Mouse (Mus musculus) heart, embryonic 14.5 days (tissue): ENCODE data around the gene Cpt1b. TPM values are rescaled to one million over a fixed set of nuclear protein-coding genes. Genes with fewer than 3 reads are reported as not detected.
"Not testable (repeated sequence)": the region's sequence is repeated elsewhere in the genome, so short reads cannot be mapped to it uniquely, and the experiment has no call there.

ENCODE experiments used
- ATAC-seq: fragments of 200-750 bp; cut with Nextera tagmentation; 2 replicates; pipeline ENCODE4 v1.8.0; 2017; ENCODE audit warnings: low read depth, moderate TSS enrichment; ENCODE audit not compliant: insufficient number of reproducible peaks, insufficient read depth, low FRiP score
- H3K27ac ChIP-seq, 2 experiments: fragments of 200-500 bp in 1 of 2; fragments of 300-500 bp in 1 of 2; sonication (generic) in 1 of 2; replicated peaks in 1 of 2; 2 replicates each; pipeline ENCODE4 v1.5.1; 2012 to 2014; ENCODE audit warnings: low read depth in 2 of 2, low read length in 2 of 2, control low read depth in 1 of 2, mild to moderate bottlenecking in 1 of 2, mixed read lengths in 1 of 2; ENCODE audit not compliant: control insufficient read depth in 1 of 2, insufficient read depth in 1 of 2
- H3K27me3 ChIP-seq: fragments of 300-500 bp; sonication (generic); 2 replicates; pipeline ENCODE4 v1.6.1; 2014; ENCODE audit warnings: mild to moderate bottlenecking, low read length, control low read depth; ENCODE audit not compliant: control insufficient read depth, insufficient read depth
- H3K36me3 ChIP-seq: fragments of 300-500 bp; sonication (generic); 2 replicates; pipeline ENCODE4 v1.6.1; 2014; ENCODE audit warnings: mild to moderate bottlenecking, control low read depth, low read length, mixed read lengths; ENCODE audit not compliant: control insufficient read depth, insufficient read depth
- H3K4me1 ChIP-seq, 2 experiments: fragments of 200-500 bp in 1 of 2; fragments of 300-500 bp in 1 of 2; sonication (generic) in 1 of 2; 2 replicates each; pipeline ENCODE4 v1.6.1; 2012 to 2014; ENCODE audit warnings: low read length in 2 of 2, control low read depth in 1 of 2, mixed read lengths in 1 of 2; ENCODE audit not compliant: control insufficient read depth in 2 of 2, insufficient read depth in 2 of 2
- H3K4me2 ChIP-seq: fragments of 300-500 bp; sonication (generic); 2 replicates; pipeline ENCODE4 v1.6.1; 2014; ENCODE audit warnings: mild to moderate bottlenecking, low read length
- H3K4me3 ChIP-seq, 2 experiments: fragments of 200-500 bp in 1 of 2; fragments of 300-500 bp in 1 of 2; sonication (generic) in 1 of 2; 2 replicates each; pipeline ENCODE4 v1.5.1; 2012 to 2014; ENCODE audit warnings: low read length in 2 of 2, mild to moderate bottlenecking in 2 of 2, control low read depth in 1 of 2, low read depth in 1 of 2, moderate library complexity in 1 of 2; ENCODE audit not compliant: control insufficient read depth in 1 of 2, insufficient read depth in 1 of 2
- H3K9ac ChIP-seq: fragments of 300-500 bp; sonication (generic); 2 replicates; pipeline ENCODE4 v1.6.1; 2014; ENCODE audit warnings: mild to moderate bottlenecking, low read length
- H3K9me3 ChIP-seq: fragments of 300-500 bp; sonication (generic); 2 replicates; pipeline ENCODE4 v1.6.1; 2016; ENCODE audit warnings: low read length, control low read depth; ENCODE audit not compliant: control insufficient read depth
- WGBS: fragments of 180-500 bp; shearing (Covaris S2); extraction: QIAGEN DNeasy Blood & Tissue Kit; methylation state at CpG from one replicate; pipeline ENCODE4 v1.1.7; 2014; 5-methylcytosine and 5-hydroxymethylcytosine counted together
- polyA plus RNA-seq: library from polyadenylated mRNA; unstranded; fragments of >200 nt; fragmentation: Nextera tagmentation; extraction: Ambion mirVana; gene quantifications from 2 replicates; pipeline ENCODE4 v1.2.1, GENCODE M21; 2014

Gene Cpt1b
- polyA plus RNA-seq, 1 experiment from 2014 or later, result 190 TPM

- WGBS, result 87% methylated on average over 6 of the region's 6 CpGs
- no peaks in the 10 kb centered on the region for H3K9me3 ChIP-seq
- no peaks in the 10 kb centered on the region for H3K27me3 ChIP-seq
- no peak overlapping the region for H3K9ac ChIP-seq
- H3K36me3 ChIP-seq, result peaks cover 19% of the 10 kb centered on the region
- no peak overlapping the region for H3K4me2 ChIP-seq
- no peak for ATAC-seq
- H3K4me3 ChIP-seq, result no peak overlapping the region
- no peak overlapping the region for H3K27ac ChIP-seq
- peaks cover 6 to 15% of the 10 kb centered on the region in 2 experiments for H3K4me1 ChIP-seq
Observed at GRCm38 (mm10) chr15:89431806-89432205, 6.1 kb upstream of the Cpt1b start.

DNA sequence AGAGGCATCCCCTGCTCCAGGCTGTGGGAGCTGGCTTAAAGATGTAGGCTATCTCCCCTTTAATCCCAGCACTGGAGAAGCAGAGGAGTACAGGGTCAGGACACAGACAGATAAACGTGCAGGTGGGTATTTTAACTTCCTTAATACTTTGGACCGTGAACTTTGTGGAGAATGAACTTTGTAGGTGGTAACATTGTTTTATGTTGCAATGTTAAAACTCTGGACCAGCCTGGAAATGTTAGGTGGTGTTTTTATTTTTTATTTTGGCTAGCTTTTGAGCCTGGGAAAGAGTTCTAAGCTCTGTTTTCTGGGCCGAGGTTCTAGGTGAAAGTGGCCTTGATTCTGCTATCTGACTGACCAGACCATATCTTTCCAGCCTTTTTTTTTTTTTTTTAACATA is 5.6 kb upstream of the Cpt1b start:
- H3K36me3 ChIP-seq, result peaks cover 25% of the 10 kb centered on the region
- no peak for ATAC-seq

GRCm38 (mm10) chr15:89430771-89431170 is 5.1 kb upstream of the Cpt1b start:
- H3K27ac ChIP-seq, H3K9me3 ChIP-seq, H3K4me3 ChIP-seq, H3K27me3 ChIP-seq, ATAC-seq: not testable (repeated sequence)
- 0 out of 2 replicates have a peak overlapping the region, but pooled peaks have one; percentile 31 for H3K9ac ChIP-seq
- H3K4me2 ChIP-seq, result peak overlapping the region; percentile 93; the same call in 1 of the 2 replicates
- WGBS, result 73% methylated on average over 6 of the region's 9 CpGs
- H3K36me3 ChIP-seq, result peaks cover 28% of the 10 kb centered on the region
- peaks cover 14 to 24% of the 10 kb centered on the region in 2 experiments for H3K4me1 ChIP-seq

More for the DNA sequence above, 5.6 kb upstream of the Cpt1b start:
- 0 out of 2 replicates have a peak overlapping the region, but pooled peaks have one; percentile 31 for H3K9ac ChIP-seq
- H3K4me2 ChIP-seq, result no peak overlapping the region
- H3K4me1 ChIP-seq, result peaks cover 11 to 20% of the 10 kb centered on the region in 2 experiments
- 74% methylated on average over 3 of the region's 3 CpGs for WGBS
- no peak overlapping the region for H3K4me3 ChIP-seq
- H3K27ac ChIP-seq, result no peak overlapping the region
- no peaks in the 10 kb centered on the region for H3K9me3 ChIP-seq
- H3K27me3 ChIP-seq, result no peaks in the 10 kb centered on the region

GRCm38 (mm10) chr15:89430341-89430740 is 4.7 kb upstream of the Cpt1b start:
- H3K9me3 ChIP-seq, result no peaks in the 10 kb centered on the region
- H3K4me3 ChIP-seq, result peak overlapping the region; percentile 68 to 70
- H3K27me3 ChIP-seq, result no peaks in the 10 kb centered on the region
- no peak for ATAC-seq
- peaks cover 14 to 24% of the 10 kb centered on the region in 2 experiments for H3K4me1 ChIP-seq
- peak overlapping the region; percentile 93 for H3K4me2 ChIP-seq
- WGBS, result 38% methylated on average over 6 of the region's 6 CpGs
- H3K27ac ChIP-seq, result peak overlapping the region; percentile 94 to 99
- peak overlapping the region; percentile 91 for H3K9ac ChIP-seq
- H3K36me3 ChIP-seq, result peaks cover 28% of the 10 kb centered on the region

- Histone ChIP-seq H3K36me3 (peaks cover 33% of the 10 kb centered on the region), H3K9me3 (no peaks in the 10 kb centered on the region), H3K4me2 (peak within 1 kb of the TSS; percentile 93), H3K27me3 (no peaks in the 10 kb centered on the region), H3K4me1 (peaks cover 17 to 26% of the 10 kb centered on the region in 2 experiments), H3K27ac (peak within 1 kb of the TSS; percentile 94 to 99), H3K9ac (peak within 1 kb of the TSS; percentile 91), H3K4me3 (peak within 1 kb of the TSS; percentile 68 to 70)
- ATAC-seq, result peak; percentile 81
- under 1% methylated on average over 70 of the region's 70 CpGs for WGBS
Observed at GRCm38 (mm10) chr15:89429352-89430221, 3.9 kb upstream of the Cpt1b start, which contains the start of the genes C730034F03Rik, Gm44502 and Chkb. C730034F03Rik (plus strand) TSS chr15:89429589. Gm44502 (minus strand) TSS chr15:89429696. Chkb (minus strand) TSS chr15:89429908.

DNA sequence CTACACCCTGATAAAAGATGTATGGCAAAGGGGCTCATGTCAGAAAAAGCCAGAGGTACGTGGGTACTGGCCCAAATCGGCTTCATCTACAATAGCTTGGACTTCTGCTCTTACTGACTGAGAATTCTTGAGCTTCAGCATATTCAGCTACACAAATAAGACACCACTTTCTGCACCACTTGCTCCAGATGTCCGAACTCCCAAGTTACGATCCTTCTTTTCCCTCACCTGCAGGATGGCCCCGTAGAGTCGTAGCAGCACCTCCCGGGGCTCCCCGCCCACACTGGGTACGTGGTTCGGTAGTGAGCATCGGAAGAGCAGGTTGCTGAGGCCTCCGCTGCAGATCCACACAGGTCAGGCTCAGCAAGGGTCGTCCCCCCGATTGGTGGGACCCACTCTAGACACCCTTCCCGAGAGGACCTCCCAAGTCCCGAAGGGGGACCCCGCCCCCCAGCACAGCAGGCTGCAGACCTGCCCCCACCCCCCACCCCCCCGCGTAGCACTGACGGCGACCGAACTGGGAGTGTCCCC is 3.2 kb upstream of the Cpt1b start:
- peaks cover 40% of the 10 kb centered on the region for H3K36me3 ChIP-seq
- H3K4me2 ChIP-seq, result peak overlapping the region; percentile 93
- peak; percentile 5; the same call in 1 of the 2 replicates for ATAC-seq
- peak overlapping the region; percentile 57 to 99; a peak in 3 of 4 replicates for H3K27ac ChIP-seq
- 4% methylated on average over 21 of the region's 22 CpGs for WGBS
- H3K27me3 ChIP-seq, result no peaks in the 10 kb centered on the region
- peak overlapping the region; percentile 68 to 70 for H3K4me3 ChIP-seq
- H3K4me1 ChIP-seq, result peaks cover 21 to 32% of the 10 kb centered on the region in 2 experiments
- H3K9me3 ChIP-seq, result no peaks in the 10 kb centered on the region
- H3K9ac ChIP-seq, result peak overlapping the region; percentile 91

DNA sequence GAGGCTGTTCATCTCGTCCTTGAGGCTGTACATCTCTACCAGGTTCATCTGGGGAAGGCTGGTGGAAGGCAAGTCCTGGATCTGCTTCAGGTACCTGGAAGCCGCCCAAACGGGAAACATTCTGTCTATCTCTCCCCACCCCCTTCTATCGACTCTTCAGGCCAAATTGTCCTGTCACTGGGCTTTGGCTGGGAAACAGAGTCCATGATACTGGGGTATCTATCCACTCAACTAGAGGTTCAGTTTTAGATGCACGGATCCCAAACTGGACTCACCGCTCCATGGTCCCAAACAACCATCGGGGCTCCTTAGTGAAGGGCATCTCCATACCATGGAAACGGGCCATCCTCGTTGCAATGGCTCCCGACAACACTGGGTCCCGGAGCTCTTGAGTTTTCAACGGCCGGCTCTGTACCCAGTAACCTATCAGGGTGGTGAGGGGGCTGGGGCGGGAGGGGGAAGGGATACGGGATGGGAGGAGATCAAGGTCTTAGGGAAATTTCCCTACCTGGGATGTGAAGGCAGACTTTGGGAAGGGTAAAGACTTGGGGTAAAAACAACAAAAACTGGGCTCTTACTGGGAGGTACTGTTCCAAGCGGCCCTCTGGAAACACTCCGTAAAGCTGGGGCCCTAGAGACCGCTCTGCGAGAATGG is 2.6 kb upstream of the Cpt1b start:
- Histone ChIP-seq H3K27me3 (no peaks in the 10 kb centered on the region), H3K4me2 (peak overlapping the region; percentile 93), H3K9ac (peak overlapping the region; percentile 91), H3K9me3 (no peaks in the 10 kb centered on the region), H3K4me3 (peak overlapping the region; percentile 68 to 70), H3K4me1 (peaks cover 25 to 38% of the 10 kb centered on the region in 2 experiments), H3K36me3 (peaks cover 46% of the 10 kb centered on the region), H3K27ac (peak overlapping the region in 1 of 2 experiments; percentile 99; a peak in 2 of 4 replicates)
- 78% methylated on average over 19 of the region's 19 CpGs for WGBS
- ATAC-seq, result no peak
